Mouse (Mus musculus) urinary bladder, postnatal 36 days (tissue): ENCODE results near the gene Cdk13.

Source experiments
- DNase-seq, 2 experiments: peaks; one replicate each; pipeline ENCODE4 v3.0.0; 2022; ENCODE audit warnings: low spot score in 2 of 2, mixed read lengths in 1 of 2

Gene Cdk13

DNA sequence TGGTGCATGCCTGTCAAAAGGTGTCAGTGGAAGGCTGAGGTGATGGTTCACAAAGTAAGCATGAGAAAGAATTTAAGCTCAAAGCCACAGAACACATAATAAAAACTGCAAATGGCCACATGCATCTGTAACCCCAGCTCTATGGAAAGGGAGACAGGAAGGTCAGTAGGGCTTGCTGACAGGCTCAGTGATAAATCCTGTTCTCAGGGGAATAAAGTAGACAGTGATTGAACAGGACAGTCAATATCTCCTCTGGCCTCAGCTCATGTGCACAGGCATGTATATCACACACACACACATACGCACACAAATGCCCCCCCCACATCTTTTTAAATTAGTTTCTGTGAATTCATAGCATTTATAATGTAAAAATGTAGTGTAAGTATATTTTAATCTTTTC lies 42.5 kb downstream of the Cdk13 start:
- DNase-seq, result no peak

DNA sequence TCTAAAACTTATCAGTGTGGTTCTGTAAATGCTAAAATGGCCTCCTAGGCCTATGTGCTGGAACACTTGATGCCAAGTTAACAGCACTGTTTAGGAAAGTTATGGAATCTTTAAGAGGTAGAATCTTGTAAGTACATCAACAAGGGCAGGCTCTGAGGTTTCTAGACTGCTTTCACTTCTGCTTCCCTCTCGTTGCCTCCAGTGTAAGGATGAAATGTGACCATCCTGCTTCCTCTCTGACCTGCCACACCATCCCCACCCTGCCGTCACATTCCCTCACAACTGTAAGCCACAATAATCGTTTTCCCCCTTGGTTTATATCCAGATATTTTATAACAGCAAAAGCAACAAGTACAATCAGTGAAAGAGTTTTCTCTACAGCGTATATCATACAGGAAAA lies 49.9 kb downstream of the Cdk13 start:
- DNase-seq, result no peak

DNA sequence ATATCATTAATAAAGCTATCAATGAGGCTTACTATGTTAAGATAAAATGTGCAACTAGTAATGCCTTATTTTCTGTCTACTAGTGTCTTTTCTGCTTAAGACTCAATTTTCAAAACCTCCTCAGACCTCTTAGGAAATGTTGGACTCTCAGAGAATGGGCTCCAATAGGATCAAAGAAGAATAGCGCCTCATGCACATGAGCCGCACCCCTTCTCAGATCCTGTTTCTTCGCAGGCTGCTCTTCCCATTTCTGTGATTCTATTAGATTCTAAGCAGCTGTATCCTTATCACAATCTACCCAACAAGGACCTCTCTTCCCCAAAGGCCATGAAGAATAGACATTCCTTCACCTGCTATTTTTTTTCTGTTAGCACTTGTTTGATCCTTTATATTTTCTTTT lies 76.1 kb downstream of the Cdk13 start:
- DNase-seq, result no peak

DNA sequence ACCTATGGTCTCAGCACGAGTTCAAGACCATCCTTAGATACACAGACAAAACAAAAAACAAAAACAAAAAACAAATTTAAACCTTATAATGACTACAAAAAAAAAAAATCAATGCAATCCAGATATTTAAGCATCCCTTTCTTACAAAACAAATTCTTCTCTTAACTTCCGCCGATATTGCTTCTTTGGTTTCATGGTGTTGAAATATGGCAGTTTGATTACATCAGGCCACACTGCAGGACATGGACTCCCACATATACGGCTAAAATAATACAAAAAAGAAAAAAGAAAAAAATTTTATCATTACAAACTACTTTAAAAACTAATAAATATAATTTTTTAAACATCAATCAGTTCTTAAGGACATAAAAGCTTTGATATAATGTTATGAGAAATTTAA lies 77.0 kb downstream of the Cdk13 start:
- DNase-seq, result no peak

DNA sequence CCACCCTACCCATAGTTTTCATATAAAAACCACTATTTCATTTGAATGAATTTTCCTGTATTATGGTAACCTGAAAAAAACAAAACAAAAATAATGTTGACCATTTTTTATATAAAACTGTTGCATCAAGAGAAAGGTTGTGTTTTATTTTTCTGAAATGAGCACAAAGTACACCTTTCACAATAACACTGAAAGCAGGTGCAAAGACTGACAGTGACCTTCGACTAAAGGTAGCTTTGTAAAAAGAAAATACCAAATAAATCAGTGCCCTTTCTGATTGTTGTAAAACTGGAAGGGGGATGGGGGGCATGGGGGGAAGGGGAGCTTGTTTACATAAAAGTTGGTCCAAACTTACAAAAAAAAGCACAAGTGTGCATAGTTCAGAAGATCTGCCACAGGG lies 87.5 kb downstream of the Cdk13 start:
- no peak for DNase-seq

DNA sequence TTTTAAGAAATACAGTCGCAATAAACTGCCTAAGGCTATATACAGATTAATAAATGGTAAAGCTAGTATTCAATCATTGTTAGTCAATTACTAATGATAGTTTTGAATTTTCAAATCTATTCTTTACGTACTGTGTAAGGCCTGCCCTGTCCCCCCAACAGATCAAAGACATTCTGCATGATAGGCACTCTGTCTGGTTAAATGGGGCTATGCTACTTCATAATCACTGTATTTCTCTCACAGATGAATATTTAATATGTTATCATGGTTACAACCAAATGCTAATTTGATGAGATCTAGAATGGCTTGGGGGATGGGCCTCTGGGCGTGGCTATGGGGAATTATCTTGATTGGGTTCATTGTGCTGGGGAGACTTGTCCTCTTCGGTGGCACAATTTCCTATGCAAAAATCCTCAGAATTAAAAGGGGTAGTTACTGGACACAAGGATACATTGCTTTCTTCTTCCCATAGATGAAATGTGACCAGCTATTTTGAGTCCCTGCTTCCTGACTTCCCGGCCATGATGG lies 96.0 kb downstream of the Cdk13 start:
- DNase-seq, result no peak

DNA sequence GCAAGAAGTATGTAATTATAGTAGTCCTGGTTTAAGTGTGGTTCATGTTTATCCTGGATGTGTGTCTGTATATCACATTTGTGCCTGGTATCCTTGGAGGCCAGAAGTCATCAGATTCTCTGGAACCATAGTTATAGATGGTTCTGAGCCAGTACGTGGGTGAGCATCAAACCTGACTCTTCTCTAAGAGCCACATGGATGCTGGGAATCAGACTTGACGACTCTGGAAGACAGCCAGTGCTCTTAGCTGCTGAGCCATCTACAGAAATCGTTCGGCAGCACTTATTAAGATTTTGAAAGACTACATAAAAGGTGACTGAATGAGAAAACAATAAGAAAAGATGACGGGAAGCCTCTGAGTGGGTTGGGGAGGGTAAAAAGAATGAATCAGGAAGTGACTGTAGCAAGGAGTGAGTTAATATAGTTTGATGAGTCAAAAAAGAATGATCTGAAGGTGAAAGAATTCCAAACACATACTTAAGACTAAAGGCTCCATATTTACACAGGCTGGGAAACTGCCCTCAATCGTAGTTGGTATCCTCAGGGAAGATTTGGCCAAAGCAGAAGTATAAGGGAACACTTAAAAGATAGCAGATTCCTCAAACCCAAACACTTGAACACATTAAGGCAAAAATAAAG lies 99.6 kb downstream of the Cdk13 start:
- DNase-seq, result no peak

DNA sequence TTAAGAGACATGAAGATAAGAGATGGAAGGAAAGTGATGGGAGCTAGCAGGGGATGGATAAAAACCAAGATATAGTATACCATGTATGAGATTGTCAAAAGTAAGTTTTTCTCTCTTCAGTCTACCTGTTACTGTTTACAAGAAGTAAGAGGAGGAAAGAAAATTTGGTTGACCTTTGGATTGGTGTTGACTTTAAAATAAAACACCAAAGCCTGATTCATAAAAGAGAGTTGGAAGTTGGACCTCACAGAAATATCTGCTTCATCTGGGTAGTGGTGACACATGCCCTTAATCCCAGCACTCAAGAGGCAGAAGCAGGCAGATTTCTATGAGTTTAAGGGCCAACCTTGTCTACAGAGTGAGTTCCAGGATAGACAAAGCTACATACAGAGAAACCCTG lies 102.6 kb downstream of the Cdk13 start:
- no peak for DNase-seq

DNA sequence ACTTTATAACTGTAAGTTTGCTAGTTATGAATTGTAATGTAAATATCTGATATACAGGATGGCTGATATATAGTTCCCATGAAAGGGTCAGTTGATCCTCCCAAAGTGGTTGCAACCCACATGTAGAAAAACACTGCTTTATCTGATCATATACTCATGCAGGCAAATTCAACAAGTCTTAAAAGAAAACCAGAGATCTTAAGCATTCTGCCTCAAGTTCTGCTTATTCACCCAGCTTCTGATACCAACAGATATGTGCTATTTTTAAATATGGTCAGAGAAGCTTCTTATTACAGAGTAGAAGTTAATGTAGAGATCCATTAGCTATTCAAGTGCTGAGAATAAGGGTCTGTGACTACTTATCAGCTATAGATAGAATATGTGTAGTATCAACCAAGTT lies 103.6 kb downstream of the Cdk13 start:
- DNase-seq, result no peak

DNA sequence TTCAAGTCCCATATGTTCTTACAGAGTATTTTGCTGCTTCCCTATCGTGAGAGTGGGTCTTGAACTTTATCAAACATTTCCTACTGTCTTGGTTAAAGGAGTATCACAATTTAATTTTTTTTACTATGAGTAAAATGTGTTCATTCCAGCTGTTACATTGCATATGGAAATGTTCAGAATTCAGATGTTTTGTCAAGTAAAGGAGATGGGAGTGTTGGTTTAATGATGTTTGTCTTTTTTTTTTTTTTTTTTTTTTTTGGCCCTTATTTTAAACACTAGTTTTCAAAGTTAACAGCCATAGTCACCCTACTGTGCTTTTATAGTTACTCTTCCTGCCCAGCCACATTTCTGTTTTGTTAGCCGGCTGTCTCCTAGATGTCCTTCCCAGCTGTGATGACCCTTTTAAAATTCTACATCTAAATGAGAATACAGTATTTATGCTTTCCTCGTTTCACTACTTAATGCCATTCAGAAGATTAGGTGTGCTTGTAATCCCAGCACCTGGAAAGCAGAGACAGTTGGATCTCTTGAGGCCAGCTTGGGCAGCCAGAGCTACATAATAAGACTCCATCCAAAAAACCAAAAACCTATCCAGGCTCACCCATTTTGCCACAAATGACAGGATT lies 104.7 kb downstream of the Cdk13 start:
- DNase-seq, result no peak

DNA sequence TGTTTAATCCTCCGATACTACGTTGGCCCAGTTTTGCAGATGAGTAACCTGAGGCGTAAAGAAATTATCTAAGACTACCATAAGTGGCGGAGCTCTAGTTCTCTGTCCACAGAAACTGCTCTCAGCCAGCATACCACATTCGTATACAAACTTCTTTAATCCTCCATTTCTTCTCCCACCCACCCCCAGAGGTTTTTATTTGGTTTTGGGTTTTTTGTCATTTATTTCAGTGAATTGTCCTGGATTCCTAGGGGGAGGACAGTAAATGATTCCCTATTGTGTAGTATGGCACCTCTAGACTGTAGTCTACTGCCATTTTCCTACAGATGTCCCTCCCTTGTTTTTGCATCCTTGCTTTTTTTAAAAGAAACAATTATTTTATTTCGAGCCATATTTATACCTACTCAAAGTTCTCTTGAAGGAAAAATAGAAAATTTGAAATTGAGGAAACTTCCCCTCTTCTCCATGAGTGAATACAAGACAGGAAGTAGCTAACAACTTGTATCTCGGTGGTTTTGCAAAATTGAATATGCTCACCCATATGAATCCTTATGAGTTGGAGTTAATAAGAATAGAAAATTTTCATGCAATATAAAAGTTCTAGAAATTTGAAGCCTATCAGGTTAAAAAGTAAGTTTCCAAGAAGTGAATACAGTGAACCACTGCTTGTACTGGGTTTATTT lies 108.9 kb downstream of the Cdk13 start:
- no peak for DNase-seq

DNA sequence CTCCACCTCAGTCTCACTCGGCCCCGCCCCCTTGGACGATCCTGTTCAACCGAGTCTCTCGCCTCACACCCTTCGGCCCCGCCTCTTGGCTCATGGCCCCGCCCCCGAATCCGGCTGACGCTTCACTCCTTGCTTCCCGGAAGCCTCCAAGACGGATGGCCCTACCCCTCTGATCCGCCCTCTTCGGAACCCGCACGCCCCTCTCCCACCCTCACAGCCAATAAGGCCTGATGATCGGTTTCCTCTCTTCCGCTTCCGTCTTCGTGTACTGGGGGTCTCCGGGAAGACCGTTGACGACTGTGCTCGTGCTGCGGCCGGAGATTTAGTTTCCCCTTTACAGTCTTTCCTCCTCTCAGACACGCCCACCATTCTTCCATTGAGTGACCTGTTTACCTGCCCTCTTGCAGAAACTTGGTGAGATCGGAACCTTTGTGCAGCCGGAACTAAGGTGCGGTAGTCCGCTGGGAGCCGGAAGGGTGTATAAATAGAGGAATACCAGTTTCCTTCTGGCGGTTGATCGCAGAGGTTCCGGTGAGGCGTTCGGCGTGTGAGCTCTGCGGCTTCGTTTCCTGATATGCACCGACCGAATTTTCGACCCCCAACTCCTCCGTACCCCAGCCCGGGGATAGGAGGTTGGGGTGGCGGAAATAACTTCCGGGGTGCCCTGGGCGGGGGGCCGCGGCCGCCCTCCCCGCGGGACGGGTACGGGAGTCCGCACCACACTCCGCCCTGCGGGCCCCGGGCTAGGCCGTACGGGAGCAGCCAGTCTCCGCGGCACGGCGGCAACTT lies 109.8 kb downstream of the Cdk13 start, which contains the start of the genes Mplkip and Sugct:
TSS of gene Mplkip (plus strand) at position 282 of the 789 bp plus-strand sequence.
TSS of gene Sugct (minus strand) at position 643 of the 789 bp plus-strand sequence.
- DNase-seq, result peak; percentile 100

DNA sequence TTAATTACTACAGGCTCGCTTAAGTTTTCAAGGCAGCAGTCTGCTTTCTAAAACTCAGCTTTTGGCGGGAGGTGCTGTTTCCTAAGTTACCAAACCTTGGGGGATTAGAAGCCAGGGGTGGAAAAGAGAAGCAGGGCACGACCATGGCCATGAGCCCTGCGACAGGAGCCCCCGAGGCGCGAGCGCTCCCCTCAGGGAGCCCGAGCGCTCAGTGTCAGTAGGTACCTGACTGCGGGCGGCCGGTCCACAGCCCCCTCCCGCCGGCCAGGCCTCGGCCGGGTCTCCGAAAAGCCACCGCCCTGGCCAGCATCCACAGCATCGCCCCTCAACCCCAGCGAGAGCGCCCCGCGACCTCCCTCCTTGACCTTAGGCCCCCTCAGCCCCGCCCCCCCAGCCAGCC lies 110.5 kb downstream of the Cdk13 start:
- DNase-seq, result peak in 1 of 2 experiments; percentile 60

DNA sequence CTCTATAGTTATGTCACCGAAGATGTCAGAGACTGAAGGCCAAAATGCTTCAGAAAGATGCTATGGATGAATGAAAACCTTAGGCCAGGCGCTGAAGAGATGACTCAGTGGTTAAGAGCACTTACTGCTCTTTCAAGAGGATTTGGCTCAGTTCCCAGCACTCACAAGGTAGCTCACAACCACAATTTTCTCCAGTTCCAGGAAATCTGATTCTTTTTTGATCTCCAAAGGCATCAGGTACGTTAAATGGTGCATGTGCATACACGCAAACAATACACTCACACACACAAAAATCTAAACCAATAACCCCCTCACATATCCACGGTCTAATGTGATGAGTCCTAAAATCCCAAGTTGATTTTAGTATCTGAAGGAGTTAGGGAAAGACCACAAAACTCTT lies 111.1 kb downstream of the Cdk13 start:
- DNase-seq, result no peak

DNA sequence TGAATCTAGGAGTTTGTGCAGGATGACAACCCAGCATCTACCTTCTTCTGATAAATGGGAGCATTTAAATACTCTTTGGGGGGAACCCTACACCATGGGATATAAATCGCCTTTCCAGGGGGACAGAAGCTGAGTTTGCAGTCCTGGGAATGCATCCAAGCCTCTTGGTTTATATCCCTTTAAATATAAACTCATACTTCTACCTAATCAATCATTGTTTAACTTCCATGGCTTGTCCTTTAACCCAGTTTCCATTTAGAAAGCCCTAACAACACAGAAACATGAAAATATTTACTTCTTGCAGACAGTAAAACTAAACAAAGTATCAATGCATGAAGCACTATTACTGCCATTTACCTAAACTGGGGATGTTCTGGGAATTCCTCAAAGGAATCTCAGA lies 113.5 kb downstream of the Cdk13 start:
- DNase-seq, result no peak

DNA sequence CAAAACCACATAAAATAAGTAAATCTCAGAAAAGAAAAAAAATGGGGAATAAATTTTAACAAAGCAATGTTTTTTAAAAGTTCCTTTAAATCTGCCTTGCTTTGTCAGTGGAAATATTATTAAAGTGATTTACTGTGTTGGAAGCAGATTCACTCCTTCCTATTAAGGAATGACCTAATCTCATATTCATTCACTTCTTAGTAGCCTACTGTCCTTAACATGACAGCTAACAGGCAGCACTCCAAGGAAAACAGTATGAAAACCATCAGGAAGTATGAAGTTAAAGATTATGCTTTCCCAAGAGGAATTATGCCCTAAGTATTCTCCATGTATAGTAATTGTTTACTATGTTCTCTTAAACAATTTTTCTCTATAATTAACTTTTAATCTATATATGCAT lies 114.2 kb downstream of the Cdk13 start:
- DNase-seq, result no peak

DNA sequence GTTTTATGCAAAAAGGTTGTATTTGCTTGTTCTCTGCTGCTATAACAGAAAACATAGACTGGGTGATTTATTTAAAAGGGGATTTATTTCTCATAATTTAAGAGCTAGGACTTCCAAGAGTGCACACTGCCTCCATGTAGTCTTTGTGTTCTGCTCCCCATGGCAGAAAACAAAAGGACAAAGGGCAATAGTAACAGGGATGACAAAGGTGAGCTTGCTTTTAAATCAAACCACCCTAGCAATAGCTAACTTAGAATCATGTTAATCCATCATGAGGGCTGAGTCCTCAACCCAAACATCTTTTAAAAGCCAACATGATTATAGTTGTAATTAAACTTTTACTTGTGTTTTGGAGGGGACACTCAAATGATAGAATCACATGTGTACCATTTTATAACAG lies 115.4 kb downstream of the Cdk13 start:
- no peak for DNase-seq

DNA sequence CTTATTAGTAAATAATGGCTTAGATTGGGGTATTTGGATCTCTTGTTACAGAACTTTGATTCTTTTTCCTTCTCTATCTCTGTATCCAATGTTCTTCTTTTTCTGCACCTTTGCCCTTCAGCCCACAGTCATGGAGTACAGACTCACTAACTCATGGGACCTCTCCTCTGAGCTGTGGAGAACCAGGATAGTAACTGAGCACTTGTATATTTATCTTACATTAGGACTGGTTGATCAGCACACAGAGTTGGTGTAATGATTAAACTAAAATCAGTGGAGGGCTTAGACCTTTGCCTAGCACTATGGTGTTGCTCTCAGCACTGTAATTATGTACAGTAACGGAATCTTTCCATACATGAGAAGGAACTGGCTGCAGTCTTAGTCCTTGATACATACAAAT lies 133.8 kb downstream of the Cdk13 start:
- no peak for DNase-seq

DNA sequence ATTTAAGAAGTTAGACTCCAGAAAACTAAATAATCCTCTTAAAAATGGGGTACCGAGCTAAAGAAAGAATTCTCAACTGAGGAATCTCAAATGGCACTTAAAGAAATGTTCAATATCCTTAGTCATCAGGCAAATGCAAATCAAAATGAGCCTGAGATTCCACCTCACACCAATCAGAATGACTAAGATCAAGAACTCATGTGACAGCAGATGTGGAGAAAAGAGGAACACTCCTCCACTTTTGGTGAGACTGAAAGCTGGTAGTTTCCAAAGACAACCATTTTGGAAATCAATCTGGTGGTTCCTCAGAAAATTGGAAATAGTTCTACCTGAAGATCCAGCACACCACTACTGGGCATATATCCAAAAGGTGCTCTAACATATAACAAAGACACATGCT lies 137.5 kb downstream of the Cdk13 start:
- DNase-seq, result no peak
